Mouse (Mus musculus) macrophage (primary cell): ENCODE measurements around the gene Abtb1. TPM values are rescaled to one million over a fixed set of nuclear protein-coding genes. Genes with fewer than 3 reads are reported as not detected.

Experiments used
- H3K27ac ChIP-seq: fragments of 350-480 bp; formaldehyde crosslinking; 2 replicates; pipeline ENCODE4 v1.9.0; 2021
- H3K36me3 ChIP-seq: fragments of 350-480 bp; formaldehyde crosslinking; 2 replicates; pipeline ENCODE4 v1.9.0; 2021; ENCODE audit errors: inconsistent target
- H3K4me3 ChIP-seq: fragments of 350-480 bp; formaldehyde crosslinking; 2 replicates; pipeline ENCODE4 v1.9.0; 2021; ENCODE audit errors: inconsistent target
- H3K79me2 ChIP-seq: fragments of 350-480 bp; formaldehyde crosslinking; 2 replicates; pipeline ENCODE4 v1.9.0; 2021; ENCODE audit errors: inconsistent target
- WGBS: methylation state at CpG from one replicate; pipeline ENCODE4 v1.1.7; 2026; ENCODE audit warnings: inconsistent platforms; ENCODE audit not compliant: missing documents; 5-methylcytosine and 5-hydroxymethylcytosine counted together
- polyA plus RNA-seq: library from polyadenylated mRNA; stranded (reverse); fragments of 250-400 nt; gene quantifications from 3 replicates; pipeline ENCODE4 v1.2.4, GENCODE M21; 2018; ENCODE audit warnings: inconsistent platforms

Gene Abtb1
- polyA plus RNA-seq, 1 experiment from 2014 or later = 26.7 TPM

DNA sequence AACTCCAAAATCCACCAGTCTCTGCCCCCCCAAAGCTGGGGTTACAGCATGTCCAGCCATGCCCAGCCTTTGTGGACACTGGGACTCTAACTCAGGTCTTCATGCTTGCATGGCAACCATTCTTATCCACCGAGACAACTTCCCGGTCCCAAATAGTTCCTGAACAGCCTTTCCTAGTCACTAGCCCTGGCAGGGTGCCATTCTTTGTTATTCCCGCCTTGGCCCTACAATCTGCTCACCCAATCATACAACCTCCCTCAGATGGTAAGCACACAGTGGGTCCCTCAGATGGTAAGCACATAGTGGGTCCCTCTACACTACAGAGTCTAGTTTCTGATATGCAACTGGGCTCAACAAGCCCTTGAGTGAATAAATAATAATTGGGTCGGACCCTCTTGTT is 28.8 kb upstream of the Abtb1 start:
- Histone ChIP-seq H3K4me3 (no peak overlapping the region), H3K27ac (no peak overlapping the region), H3K36me3 (no peaks in the 10 kb centered on the region)

DNA sequence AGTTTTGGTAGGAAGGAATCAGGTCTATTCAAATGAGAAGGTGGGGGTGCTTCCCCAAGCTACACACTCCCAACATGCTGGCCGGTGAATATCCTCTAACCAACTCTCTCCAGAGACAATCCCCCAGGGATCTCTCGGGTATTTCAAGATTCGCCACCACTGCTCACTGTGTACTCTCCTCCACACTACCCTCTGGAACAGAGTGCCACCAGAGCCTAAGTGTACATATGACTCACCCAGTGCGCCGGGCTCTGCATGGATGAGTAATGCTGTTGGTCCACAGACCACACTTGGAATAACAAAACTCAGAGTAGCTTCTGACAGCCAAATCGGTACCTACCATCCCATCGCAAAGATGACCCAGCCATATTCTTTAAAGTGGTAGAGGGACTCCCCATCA is 27.7 kb upstream of the Abtb1 start:
- no peak overlapping the region for H3K27ac ChIP-seq
- H3K36me3 ChIP-seq = no peaks in the 10 kb centered on the region
- no peaks in the 10 kb centered on the region for H3K79me2 ChIP-seq
- WGBS = 71% methylated on average over 7 of the region's 7 CpGs
- H3K4me3 ChIP-seq = no peak overlapping the region

More for the DNA sequence above, 28.8 kb upstream of the Abtb1 start:
- WGBS = 62% methylated on average over 4 of the region's 4 CpGs
- H3K79me2 ChIP-seq = no peaks in the 10 kb centered on the region

DNA sequence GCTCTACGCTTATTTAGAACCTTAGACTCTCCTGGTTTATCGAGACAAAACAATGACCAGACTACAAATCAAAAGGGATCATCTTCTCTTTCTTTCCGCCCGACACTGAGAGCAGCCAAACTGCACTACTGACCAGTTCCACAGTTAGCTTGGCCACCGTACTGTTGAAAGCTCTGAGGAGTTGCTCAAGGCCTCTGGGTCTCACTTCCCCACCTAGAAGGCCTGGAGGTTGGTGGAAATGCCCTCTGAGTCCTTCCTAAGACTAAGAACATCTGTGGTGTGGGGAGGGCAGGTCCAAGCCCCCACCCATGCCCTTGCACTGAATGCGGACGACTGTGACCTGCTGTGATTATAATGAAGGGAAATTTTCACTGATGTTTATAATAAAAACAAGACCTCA is 23.9 kb upstream of the Abtb1 start:
- 51% methylated on average over 7 of the region's 7 CpGs for WGBS
- no peaks in the 10 kb centered on the region for H3K79me2 ChIP-seq
- H3K36me3 ChIP-seq = no peaks in the 10 kb centered on the region
- H3K4me3 ChIP-seq = no peak overlapping the region
- H3K27ac ChIP-seq = no peak overlapping the region

DNA sequence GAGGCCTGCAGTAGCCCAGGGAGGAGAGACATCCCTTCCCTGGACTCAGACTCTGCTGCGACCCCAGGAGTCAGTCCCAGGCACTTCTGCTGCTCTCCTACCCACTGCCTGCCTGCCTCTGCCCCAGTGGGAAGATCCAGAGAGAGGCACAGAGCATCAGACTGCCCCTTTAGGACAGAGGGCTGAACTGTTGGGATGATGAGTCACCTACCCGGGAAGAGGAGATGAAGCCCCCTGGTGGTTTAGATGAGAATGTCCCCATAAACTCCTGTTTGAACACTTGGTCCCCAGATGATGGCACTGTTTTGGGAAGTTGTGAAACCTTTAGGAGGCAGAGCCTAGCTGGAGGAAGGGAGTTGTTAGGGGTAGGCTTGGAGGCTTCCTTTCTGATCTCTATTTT is 19.1 kb upstream of the Abtb1 start:
- H3K36me3 ChIP-seq = no peaks in the 10 kb centered on the region
- H3K27ac ChIP-seq = no peak overlapping the region
- H3K4me3 ChIP-seq = no peak overlapping the region
- H3K79me2 ChIP-seq = no peaks in the 10 kb centered on the region
- 42% methylated on average over 2 of the region's 2 CpGs for WGBS

DNA sequence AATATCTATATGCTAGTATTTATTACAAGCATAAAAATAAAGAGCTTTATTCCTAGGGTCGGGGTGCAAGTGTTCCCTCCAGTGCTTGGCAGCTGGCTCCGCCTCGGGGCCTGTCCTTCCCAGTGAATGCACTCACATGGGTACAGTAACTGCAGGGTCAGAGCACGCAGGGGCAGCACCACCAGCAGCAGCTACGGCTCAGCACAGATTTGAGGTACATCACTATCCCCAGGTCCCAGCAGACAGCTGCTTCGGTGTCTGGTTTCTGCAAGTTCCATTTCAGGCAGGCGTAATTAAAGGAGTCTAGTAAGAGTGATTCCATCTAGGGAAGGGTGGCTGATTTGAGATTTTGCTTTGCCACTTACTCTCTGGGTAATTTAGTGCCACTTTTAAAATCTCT is 16.6 kb upstream of the Abtb1 start:
- 86% methylated on average over 5 of the region's 7 CpGs for WGBS
- Histone ChIP-seq H3K4me3 (no peak overlapping the region), H3K27ac (no peak overlapping the region), H3K36me3 (no peaks in the 10 kb centered on the region), H3K79me2 (no peaks in the 10 kb centered on the region)

DNA sequence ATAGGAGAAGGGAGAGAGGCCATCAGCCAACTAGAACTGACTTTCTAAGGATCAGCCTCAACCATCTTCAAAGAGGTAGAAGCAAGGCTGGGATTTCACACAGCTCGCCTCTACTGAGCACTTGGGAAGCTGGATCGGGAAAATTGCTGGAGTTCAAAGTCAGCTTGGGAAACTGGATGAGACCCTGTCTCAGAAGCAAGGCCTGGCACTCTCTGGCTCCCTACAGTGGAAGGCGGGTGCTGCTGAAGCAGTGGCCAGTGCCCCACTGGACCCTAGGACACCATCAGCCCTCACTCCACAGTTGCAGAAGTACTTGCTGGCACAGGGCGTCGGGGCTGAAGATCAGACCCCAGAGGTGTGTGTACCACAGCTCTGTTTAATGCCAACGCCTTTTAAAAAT is 16.0 kb upstream of the Abtb1 start:
- Histone ChIP-seq H3K4me3 (no peak overlapping the region), H3K36me3 (no peaks in the 10 kb centered on the region), H3K79me2 (no peaks in the 10 kb centered on the region), H3K27ac (no peak overlapping the region)
- 87% methylated on average over 6 of the region's 6 CpGs for WGBS

DNA sequence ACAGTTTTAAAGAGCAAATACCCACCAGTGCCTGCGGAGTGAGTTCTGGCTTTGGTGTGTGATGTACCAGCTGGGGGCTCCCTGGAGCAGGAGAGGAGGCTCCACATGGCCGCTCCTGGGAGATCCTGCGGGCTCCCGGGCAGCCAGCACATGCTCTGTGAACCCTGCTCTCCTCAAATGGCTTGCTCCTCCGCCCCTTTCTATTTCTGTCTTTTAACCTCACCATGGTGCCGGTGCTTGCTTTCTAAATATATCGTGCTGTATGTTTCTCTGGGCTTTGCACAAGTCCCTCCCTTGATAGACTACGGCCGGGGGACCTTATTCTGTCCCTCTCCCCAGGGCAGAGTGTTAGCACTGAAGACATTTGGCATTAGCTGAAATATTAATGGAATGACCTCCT is 15.5 kb upstream of the Abtb1 start:
- Histone ChIP-seq H3K4me3 (no peak overlapping the region), H3K36me3 (no peaks in the 10 kb centered on the region), H3K79me2 (no peaks in the 10 kb centered on the region), H3K27ac (no peak overlapping the region)
- WGBS = 26% methylated on average over 9 of the region's 9 CpGs

DNA sequence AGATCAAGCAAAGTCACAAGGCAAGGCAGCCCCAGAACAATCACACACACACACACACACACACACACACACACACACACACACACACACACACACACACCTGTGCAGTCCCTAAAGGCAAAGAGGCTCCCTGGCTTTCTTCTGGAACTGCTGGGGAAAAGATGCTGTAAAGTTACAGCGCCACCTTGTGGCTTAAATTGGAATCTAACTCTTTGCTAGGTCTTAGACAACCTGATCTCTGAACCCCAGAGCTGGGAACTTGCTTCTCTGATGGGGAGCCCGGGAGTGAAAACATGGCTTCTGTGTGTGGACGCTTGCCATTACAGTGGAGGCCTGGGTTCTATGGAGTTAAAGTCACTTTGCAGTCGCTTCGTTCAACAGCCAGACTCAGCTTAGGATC is 13.9 kb upstream of the Abtb1 start:
- no peaks in the 10 kb centered on the region for H3K79me2 ChIP-seq
- WGBS = 22% methylated on average over 5 of the region's 5 CpGs
- H3K36me3 ChIP-seq = no peaks in the 10 kb centered on the region
- H3K27ac ChIP-seq = no peak overlapping the region
- H3K4me3 ChIP-seq = no peak overlapping the region

DNA sequence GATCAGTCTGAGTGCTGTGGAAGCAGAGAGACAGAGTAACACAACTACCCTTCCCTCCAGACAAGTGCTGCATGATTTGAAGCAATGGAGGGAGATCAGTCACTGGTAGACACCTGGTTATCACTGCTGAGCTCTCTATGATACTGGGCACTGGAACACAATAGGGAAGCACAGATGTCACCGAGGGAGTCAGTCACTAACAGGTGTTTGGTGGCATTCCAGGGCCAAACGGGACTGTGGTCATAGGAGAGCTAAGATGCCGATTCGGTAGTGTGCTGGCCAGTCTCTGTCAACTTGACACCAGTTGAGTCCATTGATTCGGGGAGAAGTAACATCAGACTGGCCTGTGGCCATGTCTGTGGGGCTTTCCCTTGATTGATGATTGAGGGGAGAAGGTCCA is 12.7 kb upstream of the Abtb1 start:
- Histone ChIP-seq H3K36me3 (no peaks in the 10 kb centered on the region), H3K27ac (no peak overlapping the region), H3K79me2 (no peaks in the 10 kb centered on the region), H3K4me3 (no peak overlapping the region)
- 75% methylated on average over 5 of the region's 5 CpGs for WGBS

DNA sequence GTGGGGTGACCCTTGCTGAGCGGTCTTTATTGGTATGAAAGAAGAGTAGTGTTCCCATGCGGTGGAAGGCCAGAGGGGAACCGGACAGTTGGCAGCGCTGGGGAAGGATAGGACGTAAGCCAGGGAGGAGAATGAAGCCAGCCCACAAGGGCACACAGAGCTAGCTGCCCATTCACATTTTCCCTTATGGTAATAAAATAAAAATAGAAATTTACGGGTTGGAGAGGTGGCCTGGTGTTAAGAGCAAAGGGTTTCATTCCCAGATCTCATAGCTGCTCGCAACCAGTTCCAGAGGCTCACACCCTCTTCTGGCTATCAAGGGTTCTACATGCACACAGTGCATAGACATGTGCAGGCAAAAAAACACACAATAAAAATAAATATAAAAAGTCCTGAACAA is 8.2 kb upstream of the Abtb1 start:
- H3K36me3 ChIP-seq = no peaks in the 10 kb centered on the region
- no peaks in the 10 kb centered on the region for H3K79me2 ChIP-seq
- no peak overlapping the region for H3K27ac ChIP-seq
- H3K4me3 ChIP-seq = no peak overlapping the region
- WGBS = 84% methylated on average over 5 of the region's 7 CpGs

DNA sequence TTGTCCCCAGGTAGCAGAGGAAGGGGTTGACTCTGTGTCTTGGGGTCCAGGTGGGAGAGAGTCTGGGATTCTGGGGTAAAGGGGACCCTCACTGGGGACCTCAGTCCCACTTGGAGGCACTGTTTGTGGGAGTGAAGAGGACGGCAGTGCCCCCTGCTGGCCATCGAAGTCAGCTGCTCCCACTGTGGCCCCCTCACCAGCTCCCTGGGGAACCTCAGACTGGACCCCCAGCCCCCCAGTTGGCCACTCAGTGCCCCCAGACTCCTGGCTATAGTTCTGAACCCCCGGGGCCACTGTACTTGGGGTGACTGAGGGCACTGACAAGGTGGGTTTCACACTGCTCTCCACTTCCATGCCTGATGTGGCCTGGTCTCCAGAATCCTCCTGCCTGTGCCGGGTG is 7.5 kb upstream of the Abtb1 start:
- 50% methylated on average over 4 of the region's 4 CpGs for WGBS
- Histone ChIP-seq H3K36me3 (no peaks in the 10 kb centered on the region), H3K79me2 (no peaks in the 10 kb centered on the region)

DNA sequence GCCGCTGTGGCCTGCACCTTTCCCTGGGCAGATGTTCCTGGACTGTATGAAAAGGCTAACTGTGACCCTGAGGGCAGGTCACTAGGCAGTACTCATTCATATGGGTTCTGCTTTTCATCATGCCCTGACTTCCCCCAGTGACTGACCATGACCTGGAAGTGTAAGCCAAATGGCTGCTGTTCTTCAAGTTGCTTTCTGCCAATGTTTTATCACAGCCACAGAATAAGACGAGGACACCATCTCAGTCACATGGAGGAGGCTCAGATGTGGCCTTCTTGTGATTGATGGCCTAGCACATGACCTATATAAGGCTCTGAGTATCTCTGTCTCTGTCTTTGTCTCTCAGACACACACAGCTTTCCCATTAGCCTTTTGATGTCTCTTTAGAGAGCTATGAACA is 5.8 kb upstream of the Abtb1 start:
- Histone ChIP-seq H3K36me3 (no peaks in the 10 kb centered on the region), H3K4me3 (no peak overlapping the region), H3K27ac (no peak overlapping the region), H3K79me2 (no peaks in the 10 kb centered on the region)
- 83% methylated on average over 2 of the region's 2 CpGs for WGBS

More for the DNA sequence above, 7.5 kb upstream of the Abtb1 start:
- H3K4me3 ChIP-seq = no peak overlapping the region
- H3K27ac ChIP-seq = no peak overlapping the region

DNA sequence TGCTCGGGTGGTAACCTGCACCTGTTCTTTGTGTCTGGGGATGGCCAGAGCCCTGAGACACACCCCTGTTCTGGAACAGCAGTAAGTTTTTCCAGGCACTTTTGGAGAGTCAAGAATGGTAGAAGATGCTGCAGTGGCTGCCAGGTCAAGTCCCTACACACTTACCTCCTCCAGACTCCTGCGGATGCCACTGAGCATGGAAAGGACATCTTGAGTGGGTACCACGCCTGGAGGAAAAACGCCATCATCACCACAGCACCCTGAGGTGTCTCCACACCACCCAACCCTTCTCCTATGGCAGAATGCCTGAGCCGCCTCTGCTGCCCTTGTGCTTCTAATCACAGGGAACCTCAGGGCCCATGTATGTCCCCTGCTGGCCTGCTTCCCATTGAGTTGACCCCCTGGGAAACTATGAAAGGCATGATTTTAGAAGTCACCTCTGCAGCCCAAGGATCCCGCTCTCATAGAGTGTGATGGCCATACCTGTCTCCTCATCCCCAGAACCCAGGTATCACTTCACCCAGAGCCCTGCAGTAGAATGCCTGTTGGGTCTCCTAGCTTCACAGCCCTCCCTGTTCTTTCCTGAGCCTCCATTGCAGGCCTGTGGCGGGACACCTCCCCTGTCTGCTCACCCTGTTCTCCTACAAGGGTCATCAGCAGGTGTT is 3.2 kb upstream of the Abtb1 start:
- Histone ChIP-seq H3K27ac (no peak overlapping the region), H3K36me3 (no peaks in the 10 kb centered on the region), H3K79me2 (peaks cover 12% of the 10 kb centered on the region; the same call in 1 of the 2 replicates), H3K4me3 (no peak overlapping the region)
- 93% methylated on average over 7 of the region's 7 CpGs for WGBS

DNA sequence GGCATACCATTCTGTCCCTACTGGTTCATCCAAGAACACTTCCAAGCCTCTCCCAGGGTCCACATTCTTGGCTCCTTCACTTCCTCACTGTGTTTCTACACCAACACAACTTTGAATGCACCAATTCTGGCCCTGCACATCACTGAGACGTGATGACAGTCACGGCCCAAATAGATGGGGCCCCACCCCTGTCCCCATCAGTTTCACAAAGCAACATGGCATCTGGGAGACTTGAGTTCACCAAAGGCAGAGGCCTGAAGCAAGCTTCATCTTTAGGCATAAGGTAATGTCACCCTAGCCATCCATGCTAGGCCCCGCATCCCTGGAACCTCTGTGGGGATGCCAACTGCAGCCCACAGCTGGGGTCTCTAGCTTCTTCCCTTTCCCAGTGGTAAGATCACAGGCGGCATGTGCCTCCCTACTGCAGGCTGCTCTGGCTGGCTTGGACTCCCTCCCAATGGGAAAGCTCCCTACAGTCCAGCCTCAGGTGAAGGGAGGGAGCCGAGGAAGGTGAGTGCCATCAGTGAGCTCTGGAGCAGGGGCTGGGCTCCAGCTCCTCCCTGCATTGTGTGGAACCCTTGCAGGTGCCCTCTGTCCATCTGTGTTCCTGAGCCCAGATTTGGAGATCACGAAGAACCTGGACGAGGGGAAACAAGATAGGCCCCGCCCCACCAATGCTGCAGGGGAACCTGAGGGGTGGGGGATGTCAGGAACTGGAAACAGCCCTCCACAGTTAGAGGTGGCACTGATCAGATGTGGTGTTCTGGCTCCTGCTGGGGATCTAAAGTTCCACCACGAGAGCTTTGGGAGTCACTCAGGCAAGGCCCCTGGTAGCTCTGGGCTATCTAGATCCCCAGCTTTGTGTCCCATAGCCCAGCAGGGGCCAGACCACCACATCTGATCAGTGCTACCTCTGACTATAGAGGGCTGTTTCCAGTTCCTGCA is 2.3 kb upstream of the Abtb1 start:
- Histone ChIP-seq H3K4me3 (no peak overlapping the region), H3K79me2 (peaks cover 17% of the 10 kb centered on the region; the same call in 1 of the 2 replicates), H3K36me3 (peaks cover 7% of the 10 kb centered on the region; the same call in 1 of the 2 replicates), H3K27ac (no peak overlapping the region)
- WGBS = 96% methylated on average over 9 of the region's 9 CpGs

DNA sequence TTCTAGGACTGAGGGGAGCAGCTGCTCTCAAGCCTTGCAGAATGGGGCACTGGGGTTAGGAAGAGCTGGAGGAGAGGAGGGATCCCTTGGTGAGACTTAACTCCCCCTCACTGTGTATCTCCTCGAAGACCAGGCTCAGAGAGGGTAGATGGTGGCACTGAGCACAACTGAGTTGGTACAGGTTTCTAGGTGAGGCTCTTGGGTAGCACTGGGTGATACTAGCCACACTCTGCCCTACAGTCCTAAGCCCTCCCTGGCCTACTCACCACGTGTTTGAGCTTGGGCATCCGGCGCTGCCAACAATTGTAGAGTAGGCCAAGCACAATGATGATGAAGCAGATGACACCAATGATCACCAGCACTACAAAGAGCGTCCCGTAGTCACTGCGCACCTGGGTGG is 1.5 kb upstream of the Abtb1 start:
- peaks cover 15% of the 10 kb centered on the region; the same call in 1 of the 2 replicates for H3K36me3 ChIP-seq
- no peak overlapping the region for H3K27ac ChIP-seq
- H3K4me3 ChIP-seq = no peak overlapping the region
- peaks cover 17% of the 10 kb centered on the region; the same call in 1 of the 2 replicates for H3K79me2 ChIP-seq
- 84% methylated on average over 7 of the region's 7 CpGs for WGBS
